ENCODE assay signal across 16 mouse cellular contexts in genomic region chr5:29273426-29273825, GRCm38 (mm10).
"Had no signal": no experiment of that assay in that cellular context is flagged by ENCODE, and none has a peak within 500 bp of the region (broad histone marks: within the 10 kb centered on the region; RNA-seq: fewer than 3 reads in every experiment).

No protein-coding gene starts in this region.

- H3K4me3 ChIP-seq: liver, embryonic 13.5 days; megakaryocyte, embryonic 14.5 days; midbrain, embryonic 15.5 days; neural tube, embryonic 12.5 days; neural tube, embryonic 15.5 days had no signal

- DNase-seq: kidney, adult 9 months; kidney, postnatal 14 days; kidney, postnatal 4 days; liver, embryonic 13.5 days; lung, adult 2 months; right cerebral cortex, adult 18-20 months; right cerebral cortex, postnatal 14 days; right cerebral cortex, postnatal 4 days; thymus, adult 2 months; thymus, postnatal 14 days; thymus, postnatal 4 days had no signal

- H3K27ac ChIP-seq: liver, embryonic 13.5 days; midbrain, embryonic 15.5 days; neural tube, embryonic 12.5 days; neural tube, embryonic 15.5 days; stomach, postnatal 0 days had no signal
